Mouse (Mus musculus): Measurements from ENCODE around the gene Rev1. TPM values are rescaled to one million over a fixed set of nuclear protein-coding genes. Genes with fewer than 3 reads are reported as not detected.

Rev1 gene
- total and polyA plus RNA-seq, 3 experiments = 28.9 to 31.0 TPM; not detected in 1

DNA sequence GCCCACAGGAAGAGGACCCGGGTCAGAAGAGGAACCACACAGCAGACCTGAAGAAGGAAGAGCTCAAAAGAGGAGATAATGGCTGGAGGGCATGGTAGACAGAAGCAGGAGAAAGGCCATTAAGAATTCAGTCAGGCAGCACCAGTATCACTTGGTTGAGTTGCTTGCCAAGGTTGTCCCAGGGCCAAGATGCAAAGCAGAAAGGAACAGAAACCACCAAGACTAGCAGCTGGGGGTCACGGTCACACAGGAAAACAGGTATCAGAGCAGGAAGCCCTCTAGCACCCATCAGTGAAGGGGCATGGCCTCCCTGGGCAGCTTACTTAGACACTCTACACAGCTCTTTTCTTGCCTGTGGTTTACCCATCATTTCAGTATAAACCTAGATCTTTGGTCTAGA is 9.8 kb upstream of the Rev1 start:
- H3K79me2 ChIP-seq (ENCODE audit: control insufficient read depth, insufficient read depth, low read length, poor library complexity) = no peaks in the 10 kb centered on the region
- peak; percentile 35 for DNase-seq (ENCODE audit: low read depth, low spot score)
- H3K27ac ChIP-seq (ENCODE audit: control insufficient read depth, low read depth, low read length) = no peak overlapping the region
- H3K27me3 ChIP-seq (ENCODE audit: control insufficient read depth in 1 of 2, insufficient read depth in 2 of 2, low read length in 2 of 2) = peaks cover 2 to 3% of the 10 kb centered on the region in 2 experiments; a peak in 2 of 4 replicates
- H3K9ac ChIP-seq (ENCODE audit: control insufficient read depth, low read depth, low read length, poor library complexity, severe bottlenecking) = no peak overlapping the region
- no peaks in the 10 kb centered on the region for H3K9me3 ChIP-seq (replicated peaks; ENCODE audit: insufficient read depth, low read length)
- H3K4me3 ChIP-seq (ENCODE audit: control insufficient read depth in 1 of 2, insufficient read depth in 1 of 2, low read depth in 2 of 2, low read length in 2 of 2) = peak overlapping the region in 1 of 2 experiments; percentile 10; a peak in 1 of 4 replicates
- TF ChIP-seq CHD1 (IDR thresholded peaks at IDR 0.05; ENCODE audit: low read depth, low read length) (no peak), ETS1 (IDR thresholded peaks at IDR 0.05; ENCODE audit: low read depth, low read length) (no peak), USF1 (IDR thresholded peaks at IDR 0.05; ENCODE audit: low read depth, low read length) (no peak), RAD21 (IDR thresholded peaks at IDR 0.05; ENCODE audit: low read depth, low read length) (peak; percentile 15; the same call in 1 of the 2 replicates)
- H3K4me1 ChIP-seq (ENCODE audit: control insufficient read depth in 1 of 2, insufficient read depth in 2 of 2, low read length in 2 of 2) = peaks cover 0 to 7% of the 10 kb centered on the region in 2 experiments; a peak in 2 of 4 replicates
- H3K36me3 ChIP-seq (ENCODE audit: control insufficient read depth in 1 of 2, insufficient read depth in 2 of 2, low read length in 2 of 2) = peaks cover 0 to 5% of the 10 kb centered on the region in 2 experiments; a peak in 2 of 4 replicates

DNA sequence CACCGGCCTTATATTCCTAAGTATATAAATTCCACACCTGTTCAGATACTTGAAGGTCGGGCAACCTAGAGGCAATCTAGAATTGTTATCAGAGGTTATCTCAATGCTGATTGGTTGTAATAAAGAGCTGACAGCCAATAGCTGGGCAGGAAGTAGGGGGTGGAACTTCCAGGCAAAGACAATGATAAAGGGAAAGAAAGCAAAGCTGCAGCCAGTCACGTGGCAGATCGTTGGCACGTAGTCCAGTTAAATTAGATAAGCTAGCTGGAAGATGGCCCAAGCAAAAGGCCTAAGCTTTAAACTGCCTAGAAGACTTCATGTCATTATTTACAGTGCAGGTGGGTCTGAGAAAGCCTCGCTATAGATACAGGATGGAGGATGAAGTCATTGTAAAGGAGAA is 3.3 kb upstream of the Rev1 start:
- Histone ChIP-seq H3K27me3 (ENCODE audit: control insufficient read depth in 1 of 2, insufficient read depth in 2 of 2, low read length in 2 of 2) (no peaks in the 10 kb centered on the region), H3K9me3 (replicated peaks; ENCODE audit: insufficient read depth, low read length) (no peaks in the 10 kb centered on the region), H3K4me3 (ENCODE audit: control insufficient read depth in 1 of 2, insufficient read depth in 1 of 2, low read depth in 2 of 2, low read length in 2 of 2) (no peak overlapping the region), H3K36me3 (ENCODE audit: control insufficient read depth in 1 of 2, insufficient read depth in 2 of 2, low read length in 2 of 2) (peaks cover 0 to 15% of the 10 kb centered on the region in 2 experiments; a peak in 3 of 4 replicates), H3K27ac (ENCODE audit: control insufficient read depth, low read depth, low read length) (no peak overlapping the region), H3K4me1 (ENCODE audit: control insufficient read depth in 1 of 2, insufficient read depth in 2 of 2, low read length in 2 of 2) (peaks cover 4 to 18% of the 10 kb centered on the region in 2 experiments), H3K9ac (ENCODE audit: control insufficient read depth, low read depth, low read length, poor library complexity, severe bottlenecking) (no peak overlapping the region), H3K79me2 (ENCODE audit: control insufficient read depth, insufficient read depth, low read length, poor library complexity) (peaks cover 16% of the 10 kb centered on the region)
- no peak for TF ChIP-seq MAZ (IDR thresholded peaks at IDR 0.05; ENCODE audit: low read depth, low read length)
- no peak for TF ChIP-seq CHD2 (IDR thresholded peaks at IDR 0.05; ENCODE audit: low read length)
- 0 out of 2 replicates have a peak, but pooled peaks have one; percentile 38 for TF ChIP-seq ETS1 (IDR thresholded peaks at IDR 0.05; ENCODE audit: low read depth, low read length)
- peak; percentile 94 for TF ChIP-seq MAX (IDR thresholded peaks at IDR 0.05; ENCODE audit: low read length)
- no peak for TF ChIP-seq TAL1 (IDR thresholded peaks at IDR 0.05; ENCODE audit: low read length)
- TF ChIP-seq ZMIZ1 (IDR thresholded peaks at IDR 0.05; ENCODE audit: low read depth, low read length) = no peak
- TF ChIP-seq USF1 (IDR thresholded peaks at IDR 0.05; ENCODE audit: low read depth, low read length) = peak; percentile 96
- TF ChIP-seq RCOR1 (IDR thresholded peaks at IDR 0.05; ENCODE audit: low read depth, low read length) = peak; percentile 22; the same call in 1 of the 2 replicates
- 0 out of 4 replicates have a peak, but pooled peaks of 1 of the 2 experiments have one; percentile 21 for TF ChIP-seq EP300 (IDR thresholded peaks at IDR 0.05; ENCODE audit: low read depth in 1 of 2, low read length in 2 of 2)
- TF ChIP-seq UBTF (IDR thresholded peaks at IDR 0.05; ENCODE audit: borderline replicate concordance, insufficient read depth, low read depth, low read length) = no peak
- no peak; the same call in 1 of the 2 replicates for TF ChIP-seq MXI1 (IDR thresholded peaks at IDR 0.05; ENCODE audit: low read depth, low read length)
- peak; percentile 62 for TF ChIP-seq HCFC1 (IDR thresholded peaks at IDR 0.05; ENCODE audit: low read depth, low read length)
- TF ChIP-seq SIN3A (IDR thresholded peaks at IDR 0.05; ENCODE audit: low read length) = no peak
- no peak for TF ChIP-seq ZKSCAN1 (IDR thresholded peaks at IDR 0.05; ENCODE audit: low read depth, low read length)
- no peak for TF ChIP-seq ZC3H11A (IDR thresholded peaks at IDR 0.05; ENCODE audit: low read depth, low read length)
- TF ChIP-seq USF2 (IDR thresholded peaks at IDR 0.05; ENCODE audit: borderline replicate concordance in 1 of 2, insufficient read depth in 1 of 2, low read depth in 1 of 2, low read length in 2 of 2) = peak; percentile 31 to 83; a peak in 2 of 4 replicates
- TF ChIP-seq MAFK (IDR thresholded peaks at IDR 0.05; ENCODE audit: borderline replicate concordance, low read depth, low read length) = no peak
- TF ChIP-seq MEF2A (IDR thresholded peaks at IDR 0.05; ENCODE audit: extremely low read depth, insufficient replicate concordance, low read depth, low read length, poor library complexity, severe bottlenecking) = no peak
- TF ChIP-seq MYC (IDR thresholded peaks at IDR 0.05; ENCODE audit: low read depth, low read length) = peak; percentile 47; the same call in 1 of the 2 replicates
- no peak for TF ChIP-seq CTCF (IDR thresholded peaks at IDR 0.05 in 2 of 3, conservative IDR thresholded peaks at IDR 0.05 in 1 of 3; ENCODE audit: control insufficient read depth in 1 of 3, insufficient read depth in 1 of 3, low read depth in 2 of 3, low read length in 3 of 3, poor library complexity in 1 of 3, severe bottlenecking in 1 of 3)
- TF ChIP-seq SMC3 (IDR thresholded peaks at IDR 0.05; ENCODE audit: low read depth, low read length) = no peak
- TF ChIP-seq GATA1 (IDR thresholded peaks at IDR 0.05; ENCODE audit: low read depth, low read length) = peak; percentile 88
- TF ChIP-seq BHLHE40 (IDR thresholded peaks at IDR 0.05; ENCODE audit: borderline replicate concordance, low read depth, low read length) = peak; percentile 85
- no peak for TF ChIP-seq NRF1 (IDR thresholded peaks at IDR 0.05; ENCODE audit: insufficient read depth, low read depth, low read length, poor library complexity, severe bottlenecking)
- peak; percentile 83 for DNase-seq (ENCODE audit: low read depth, low spot score)
